Mouse (Mus musculus) Muller cell, postnatal 12 days (primary cell): ENCODE results near the gene Slc6a11.
A peak's percentile ranks its signal among the peaks of the same experiment; 100 is the strongest.

ENCODE experiments used
- DNase-seq: peaks from one replicate; pipeline ENCODE4 v3.0.0-alpha.2; 2015; ENCODE audit errors: inconsistent ontology term

Gene Slc6a11

DNA sequence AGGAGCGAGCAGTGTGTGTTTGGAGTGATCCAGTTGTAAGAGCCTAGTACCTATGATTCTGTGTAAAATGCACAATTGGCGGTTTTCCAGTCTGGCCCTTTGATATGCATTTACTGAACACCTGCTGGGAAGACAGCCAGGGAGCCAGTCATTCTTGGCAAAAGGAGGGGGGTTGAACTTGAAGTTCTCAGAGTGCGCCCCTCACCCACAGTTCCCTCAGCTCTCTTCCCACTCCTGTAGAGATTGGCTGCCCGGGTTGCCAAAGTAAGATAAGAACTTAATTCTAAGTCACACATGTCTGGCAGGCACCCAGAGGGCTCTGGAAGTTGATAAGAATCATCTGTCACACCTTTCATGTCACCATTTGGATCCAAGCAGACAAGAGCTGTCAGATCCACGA, 133.4 kb downstream of the Slc6a11 start:
- no peak for DNase-seq

DNA sequence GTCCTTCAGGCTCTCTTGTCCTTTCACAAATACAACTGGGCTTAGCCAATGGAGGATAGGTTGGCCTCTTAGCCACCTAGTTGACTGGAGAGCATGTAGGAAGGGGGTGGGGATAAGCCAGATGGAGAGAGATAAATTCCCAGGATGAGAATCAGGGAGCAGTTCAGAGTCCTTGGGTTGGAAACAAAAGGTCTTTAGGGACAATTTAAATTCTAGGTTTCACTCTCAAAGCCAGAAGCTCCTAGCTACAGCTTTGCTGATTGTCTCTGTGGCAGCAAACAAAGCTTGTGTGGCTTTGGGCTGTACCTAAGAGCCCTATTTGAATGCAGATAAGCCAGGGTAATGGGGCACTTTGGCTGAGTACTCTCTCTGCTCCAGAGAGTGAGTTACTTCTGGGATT, 135.2 kb downstream of the Slc6a11 start:
- DNase-seq = no peak

DNA sequence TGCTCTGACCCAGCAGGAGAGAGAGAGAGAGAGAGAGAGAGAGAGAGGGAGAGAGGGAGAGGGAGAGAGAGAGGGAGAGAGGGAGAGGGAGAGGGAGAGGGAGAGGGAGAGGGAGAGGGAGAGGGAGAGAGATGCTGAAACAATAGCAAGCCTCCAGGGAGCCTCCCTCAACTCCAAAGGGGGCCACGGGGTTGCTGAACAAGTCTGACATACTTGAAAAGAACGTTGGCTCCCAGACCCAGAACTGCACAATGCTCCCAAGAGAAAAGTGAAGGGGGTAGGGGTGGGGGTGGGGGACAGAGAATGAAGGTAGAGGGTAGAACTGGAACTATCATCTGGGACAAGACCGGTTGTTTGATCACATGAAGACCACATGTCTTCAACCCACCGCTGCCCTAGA, 136.9 kb downstream of the Slc6a11 start:
- no peak for DNase-seq

DNA sequence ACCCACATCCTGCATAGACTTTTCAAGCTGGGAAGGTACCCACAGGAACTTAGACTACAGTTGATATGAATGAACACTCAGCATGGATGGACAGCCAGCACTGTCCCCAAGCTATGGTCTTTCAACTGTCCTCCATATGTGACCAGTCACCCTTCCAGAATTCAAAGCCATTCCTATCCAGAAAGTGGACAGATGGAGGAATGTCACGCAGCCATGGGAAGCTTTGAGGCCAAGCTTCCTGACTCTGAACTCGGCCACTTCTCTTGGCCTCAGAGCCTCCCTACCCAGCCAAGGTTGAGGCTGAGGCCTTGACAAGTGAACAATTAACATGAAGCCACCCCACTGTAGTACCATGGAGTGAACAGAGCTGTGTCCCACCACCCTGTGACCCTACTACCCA, 138.5 kb downstream of the Slc6a11 start:
- no peak for DNase-seq

DNA sequence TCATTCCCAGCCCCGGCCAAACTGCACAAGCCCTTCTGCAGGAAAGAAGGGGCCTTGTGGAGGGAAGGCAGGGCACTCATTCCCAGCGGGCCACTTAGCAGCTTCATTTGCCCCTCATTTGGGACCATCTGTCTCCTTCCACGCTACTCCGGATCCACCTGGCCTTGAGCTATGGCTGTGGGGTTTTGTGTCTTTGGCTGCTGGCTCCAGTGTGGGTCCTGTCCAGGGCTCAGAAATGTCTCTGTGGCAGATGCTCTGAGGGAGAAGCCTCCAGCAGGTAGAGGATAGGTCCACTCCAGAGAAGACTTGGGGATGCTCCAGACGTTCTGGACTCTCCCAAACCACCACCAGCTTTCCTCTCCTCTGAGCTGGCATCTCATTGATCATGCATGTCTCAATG, 139.8 kb downstream of the Slc6a11 start:
- no peak for DNase-seq

DNA sequence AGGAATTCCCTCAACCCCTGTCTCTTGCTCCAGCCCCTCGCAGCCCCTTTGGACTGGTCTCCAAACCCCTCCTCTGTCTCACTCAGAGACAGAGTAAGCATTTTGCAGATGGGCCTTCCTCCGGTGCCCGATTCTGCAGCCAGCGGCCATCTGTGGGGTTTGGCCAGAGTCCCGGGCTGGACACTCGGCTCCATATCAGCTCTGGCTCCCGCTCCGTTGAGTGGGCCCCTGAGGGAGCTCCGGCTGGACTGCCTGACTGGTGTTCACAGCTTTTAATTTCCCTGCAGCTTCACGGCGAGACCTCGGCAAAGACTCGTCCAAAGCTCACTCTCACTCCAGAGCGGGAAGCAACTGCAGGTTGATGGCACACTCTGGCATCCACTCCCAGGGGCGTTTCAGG, 141.2 kb downstream of the Slc6a11 start:
- DNase-seq = peak; percentile 82

DNA sequence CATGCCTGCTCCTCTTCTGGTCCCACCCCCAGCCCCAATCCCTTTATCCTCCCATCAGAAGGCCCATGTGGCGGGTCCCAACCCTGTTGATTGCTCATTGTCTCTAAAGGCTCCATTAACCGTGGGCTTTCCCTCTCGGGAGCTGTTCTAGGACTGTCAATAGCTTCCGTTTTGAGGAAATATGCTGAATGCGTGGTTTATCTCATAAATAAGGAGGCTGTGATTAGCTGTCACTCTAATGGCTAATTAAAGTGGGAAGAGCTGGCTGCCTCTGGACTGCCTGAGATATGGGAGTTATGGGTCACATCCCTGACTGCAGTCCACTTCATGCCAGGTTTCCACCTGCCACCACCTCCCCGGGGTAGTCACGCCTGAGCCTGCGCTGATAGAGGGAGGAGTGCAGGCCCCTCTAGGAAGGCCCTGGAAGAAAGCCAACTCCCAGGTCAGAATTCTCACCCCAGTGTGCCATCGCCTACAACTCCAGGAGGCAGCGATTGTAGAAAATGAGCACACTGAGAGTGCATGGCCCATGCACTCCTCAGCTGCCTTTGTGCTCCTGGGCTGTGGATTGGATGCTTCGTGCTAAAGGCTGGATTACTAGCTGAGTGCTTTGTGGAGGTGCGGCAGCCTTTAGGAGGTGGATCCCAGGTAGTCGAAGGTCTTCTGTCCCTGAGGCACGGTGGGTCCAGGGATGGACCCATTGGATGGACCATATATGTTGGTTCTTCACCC, 143.1 kb downstream of the Slc6a11 start:
- no peak for DNase-seq

DNA sequence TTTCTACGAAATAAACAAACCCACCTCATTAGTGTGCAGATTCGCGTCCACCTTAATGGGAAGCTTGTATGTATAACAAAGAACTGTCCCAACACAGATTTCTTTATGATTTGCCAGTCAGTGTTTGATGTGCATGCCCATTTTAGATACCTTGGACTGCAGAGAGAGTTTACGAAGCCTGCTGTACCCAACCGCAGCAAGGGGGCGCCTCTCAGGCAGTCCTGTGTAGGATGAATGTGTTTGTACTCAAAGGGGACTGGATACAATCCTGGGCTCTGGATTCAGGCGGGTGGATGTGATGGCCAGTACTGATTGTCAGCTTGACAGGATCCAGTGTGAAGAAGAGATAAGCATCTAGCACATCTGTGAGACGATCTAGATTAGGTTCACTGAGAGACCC, 144.8 kb downstream of the Slc6a11 start:
- no peak for DNase-seq

DNA sequence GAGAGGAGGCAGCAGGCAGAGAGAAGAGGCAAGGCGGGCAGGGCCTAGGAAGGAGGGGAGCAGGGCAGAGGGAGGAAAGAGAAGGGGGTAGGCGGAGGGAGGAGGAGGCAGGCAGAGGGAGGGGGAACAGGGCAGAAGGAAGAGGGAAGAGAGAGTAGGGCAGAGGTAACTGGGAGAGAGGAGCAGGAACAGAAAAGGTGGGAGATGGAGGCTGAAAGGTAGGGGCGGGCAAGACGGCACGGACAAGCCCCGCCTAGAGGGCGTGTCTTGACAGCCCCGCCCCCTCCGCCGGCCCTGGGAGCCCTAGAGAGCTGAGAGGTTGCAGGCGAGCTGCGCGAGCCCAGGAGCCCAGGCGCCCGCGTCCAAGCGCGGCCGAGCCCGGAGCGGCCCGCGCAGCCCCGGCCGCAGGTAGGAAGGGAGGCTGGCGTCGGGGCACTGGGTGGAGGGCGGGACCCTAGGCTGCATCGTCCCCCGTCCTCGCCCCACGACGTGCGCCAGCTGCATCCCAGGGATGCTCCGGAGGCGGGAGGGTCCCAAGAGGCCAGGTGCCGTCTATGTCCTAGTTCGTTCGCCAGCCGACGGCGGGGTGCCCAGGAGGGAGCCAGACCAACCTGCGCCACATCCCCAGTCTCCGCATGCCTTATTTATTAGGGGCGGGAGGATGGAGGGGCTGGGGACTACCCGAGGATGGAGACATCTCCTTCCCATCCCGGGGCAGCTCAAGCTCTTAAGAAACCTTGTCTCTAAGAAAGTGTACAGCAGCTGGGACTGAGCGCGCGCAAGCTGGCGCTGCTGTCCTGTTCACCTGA, 151.6 kb downstream of the Slc6a11 start, which contains the start of gene Slc6a1:
TSS of gene Slc6a1 (plus strand) at position 167 of the 809 bp plus-strand sequence.
- peak; percentile 84 for DNase-seq

DNA sequence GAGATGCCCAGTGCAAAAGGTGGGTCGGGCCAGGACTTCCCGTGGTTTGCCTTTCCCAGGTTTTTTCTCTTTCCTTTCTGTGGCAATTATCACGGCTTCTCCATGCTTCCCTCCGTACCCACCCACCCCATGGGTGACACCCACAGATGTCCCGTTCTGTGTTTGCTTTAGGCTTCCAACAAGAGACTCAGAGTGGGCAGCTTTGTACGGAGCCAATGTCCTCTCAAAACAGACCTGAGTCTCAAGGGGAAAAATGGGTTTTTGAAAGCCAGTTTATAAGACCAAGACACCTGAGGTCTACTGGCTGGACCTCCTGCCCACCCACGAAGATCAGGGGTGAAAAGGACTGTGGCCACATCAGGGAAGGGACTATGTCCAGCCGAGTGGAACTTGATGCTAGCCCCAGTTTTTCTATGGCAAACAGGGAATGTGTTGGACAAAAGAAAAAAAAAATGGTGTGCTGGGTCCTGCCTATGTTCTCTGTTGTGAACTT, 152.3 kb downstream of the Slc6a11 start:
- DNase-seq = no peak

DNA sequence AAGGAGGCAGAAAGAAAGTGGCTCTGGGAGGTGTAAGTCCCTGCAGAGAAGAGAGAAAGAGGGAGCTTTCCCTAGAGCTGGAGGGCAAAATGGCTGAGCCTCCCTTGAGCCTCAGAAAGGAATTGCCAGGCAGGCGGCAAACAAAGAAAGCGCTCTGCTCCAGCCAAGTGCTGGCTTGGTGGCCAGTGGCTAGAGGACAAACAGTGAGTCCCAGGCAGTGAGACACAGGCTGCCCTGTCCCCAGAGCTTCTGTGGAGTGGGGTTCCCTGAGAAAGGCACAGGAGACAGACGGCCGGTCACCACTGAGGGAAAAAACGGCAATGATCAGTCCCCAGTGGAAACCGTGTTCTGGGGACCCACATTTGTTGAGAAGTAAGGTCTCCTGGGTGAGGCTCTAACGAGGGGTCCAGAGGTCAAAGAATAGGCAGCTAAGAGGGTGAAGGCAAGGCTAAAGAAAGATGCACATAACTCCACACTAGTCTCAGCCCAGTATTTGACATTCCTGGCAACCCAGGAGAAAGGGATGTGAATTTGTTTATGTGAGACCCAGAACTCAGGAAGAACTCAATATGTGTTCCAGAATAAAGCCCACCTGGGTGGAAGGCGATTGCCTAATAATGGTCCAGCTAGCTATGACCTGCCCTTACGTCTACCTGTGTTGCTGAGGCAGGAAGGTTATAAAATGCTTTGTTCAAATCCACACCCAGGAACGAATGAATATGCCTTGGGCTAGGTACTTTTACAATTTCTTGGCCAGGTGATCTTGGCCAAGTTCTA, 153.1 kb downstream of the Slc6a11 start:
- no peak for DNase-seq

DNA sequence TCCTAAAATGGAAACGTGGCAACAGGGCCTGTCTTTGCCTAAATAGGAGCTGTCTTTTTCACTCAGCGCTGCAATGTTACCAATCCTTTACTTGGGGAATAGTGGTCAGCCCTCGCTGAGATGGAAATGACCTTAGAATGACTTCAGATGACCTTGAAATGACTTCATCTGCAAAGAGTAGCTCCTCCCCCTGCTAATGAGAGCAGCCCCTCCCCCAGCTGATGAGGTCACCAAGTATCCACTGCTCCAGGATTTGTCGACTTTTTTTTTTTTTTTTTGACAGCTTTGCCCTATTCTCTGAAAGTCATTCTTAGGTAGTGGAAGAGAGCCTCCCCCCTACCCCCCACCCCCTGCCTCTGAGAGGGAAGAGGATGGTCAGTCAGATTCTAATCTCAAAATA, 154.4 kb downstream of the Slc6a11 start:
- DNase-seq = no peak

DNA sequence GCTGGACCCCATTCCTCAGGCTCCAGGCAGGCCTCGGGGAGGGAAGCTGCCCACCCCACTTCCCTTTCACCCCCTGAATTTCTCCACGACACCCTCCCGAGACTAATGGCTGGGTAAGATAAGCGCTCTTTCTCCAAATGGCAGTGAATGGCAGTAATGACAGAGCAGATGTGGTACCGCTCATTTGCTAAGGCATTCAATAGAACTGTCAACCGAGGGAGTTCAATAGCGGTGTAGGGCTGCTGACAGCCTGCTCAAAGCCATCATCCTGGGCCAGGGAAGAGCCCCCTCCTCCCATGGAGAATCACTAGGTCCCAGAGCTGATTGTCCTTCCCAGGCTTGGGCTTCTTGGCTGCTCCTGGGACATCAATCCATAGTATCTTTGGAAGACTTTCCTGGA, 158.1 kb downstream of the Slc6a11 start:
- DNase-seq = no peak

DNA sequence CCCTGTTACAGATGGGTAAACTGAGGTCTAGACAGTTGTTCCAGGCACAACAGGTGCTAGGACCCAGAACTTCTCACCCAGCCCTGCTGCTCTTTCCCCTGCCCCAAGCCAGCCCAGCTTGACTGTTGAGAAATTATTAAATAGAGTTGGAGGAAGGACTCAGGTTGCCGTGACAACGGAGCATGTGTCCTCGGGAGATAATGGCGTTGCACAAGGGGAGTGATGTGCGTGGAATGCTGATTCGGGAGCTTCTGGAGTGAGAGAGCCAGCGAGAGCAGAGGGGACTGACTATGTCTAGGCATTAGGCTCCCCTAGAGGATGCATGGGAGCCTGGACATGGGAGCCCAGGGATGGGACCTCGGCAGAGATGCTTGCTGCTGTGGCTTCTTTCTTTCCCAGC, 159.1 kb downstream of the Slc6a11 start:
- DNase-seq = peak; percentile 51

DNA sequence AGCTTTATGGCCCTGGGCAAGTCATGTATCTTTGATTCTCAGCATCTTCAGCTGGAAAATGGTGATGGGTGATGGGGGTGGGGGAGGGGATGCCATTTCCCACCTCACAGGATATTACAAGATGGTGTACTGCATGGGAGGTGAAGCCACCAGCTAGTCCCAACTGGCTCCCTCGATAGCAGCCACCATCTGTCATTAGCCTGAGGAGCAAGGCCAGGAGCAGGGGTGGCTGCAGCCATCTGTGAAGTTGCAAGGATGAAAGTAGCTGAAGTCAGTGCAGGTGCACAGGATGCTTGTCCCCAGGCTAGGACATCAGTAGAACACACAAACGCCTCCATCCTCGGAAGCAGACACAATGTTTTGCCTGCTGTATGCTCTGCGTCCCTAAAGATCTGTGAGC, 159.9 kb downstream of the Slc6a11 start:
- no peak for DNase-seq

DNA sequence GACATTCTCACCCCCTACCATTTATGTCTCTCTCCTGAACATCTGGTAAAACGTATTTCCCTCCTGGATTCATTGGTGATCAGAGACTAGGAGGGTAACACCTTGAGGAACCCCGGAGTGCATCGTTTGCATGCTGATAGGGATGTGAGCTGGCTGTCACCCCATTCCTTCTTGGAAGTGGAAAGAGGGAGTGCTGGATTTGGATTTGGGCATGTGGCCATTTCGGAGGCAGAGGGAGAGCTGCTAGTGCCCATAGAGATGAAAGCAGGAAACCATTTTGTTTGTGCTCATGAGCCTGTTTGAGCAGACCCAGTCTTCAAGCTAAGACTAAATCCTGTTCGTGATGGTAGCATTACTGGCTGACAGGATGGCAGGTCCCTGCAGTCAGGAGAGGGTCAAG, 160.4 kb downstream of the Slc6a11 start:
- DNase-seq = no peak

DNA sequence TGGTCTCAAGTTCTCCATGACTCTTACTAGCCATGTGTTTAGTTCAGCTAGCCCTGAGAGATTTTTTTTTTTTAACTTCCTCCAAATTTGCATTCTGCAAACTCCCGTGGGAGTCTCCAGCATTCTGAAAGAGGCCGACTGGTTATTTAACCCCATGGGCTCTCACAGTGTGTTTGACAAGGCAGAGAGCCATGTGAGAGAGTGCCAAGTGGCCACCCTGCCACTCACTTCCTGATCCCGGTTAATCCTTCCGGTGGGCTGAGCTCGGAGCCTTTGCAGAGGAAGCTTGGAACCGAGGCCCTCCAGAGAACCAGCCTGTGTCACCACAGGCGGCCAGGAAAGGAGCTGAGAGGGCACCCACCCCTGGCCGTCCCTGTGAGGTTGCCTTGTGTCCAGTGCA, 162.5 kb downstream of the Slc6a11 start:
- DNase-seq = no peak

DNA sequence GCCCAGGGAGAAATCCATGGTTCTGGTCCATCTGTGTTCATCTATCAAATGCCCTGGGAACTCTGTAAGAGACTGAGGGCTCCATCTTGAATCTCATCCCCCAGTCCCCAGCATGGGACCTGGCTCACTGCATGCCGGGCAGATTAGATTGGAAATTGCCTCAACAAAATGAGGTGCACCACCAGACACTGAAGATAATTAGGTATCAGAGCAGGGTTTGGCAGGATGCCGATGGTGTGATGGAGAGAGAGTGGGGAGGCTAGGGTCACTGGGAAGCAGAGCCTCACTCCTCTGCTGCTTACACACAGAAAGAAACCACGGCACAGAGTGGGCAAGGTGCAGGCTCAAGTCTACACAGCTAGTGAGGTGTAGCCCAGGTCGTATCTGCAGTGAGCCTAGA, 164.0 kb downstream of the Slc6a11 start:
- DNase-seq = no peak

DNA sequence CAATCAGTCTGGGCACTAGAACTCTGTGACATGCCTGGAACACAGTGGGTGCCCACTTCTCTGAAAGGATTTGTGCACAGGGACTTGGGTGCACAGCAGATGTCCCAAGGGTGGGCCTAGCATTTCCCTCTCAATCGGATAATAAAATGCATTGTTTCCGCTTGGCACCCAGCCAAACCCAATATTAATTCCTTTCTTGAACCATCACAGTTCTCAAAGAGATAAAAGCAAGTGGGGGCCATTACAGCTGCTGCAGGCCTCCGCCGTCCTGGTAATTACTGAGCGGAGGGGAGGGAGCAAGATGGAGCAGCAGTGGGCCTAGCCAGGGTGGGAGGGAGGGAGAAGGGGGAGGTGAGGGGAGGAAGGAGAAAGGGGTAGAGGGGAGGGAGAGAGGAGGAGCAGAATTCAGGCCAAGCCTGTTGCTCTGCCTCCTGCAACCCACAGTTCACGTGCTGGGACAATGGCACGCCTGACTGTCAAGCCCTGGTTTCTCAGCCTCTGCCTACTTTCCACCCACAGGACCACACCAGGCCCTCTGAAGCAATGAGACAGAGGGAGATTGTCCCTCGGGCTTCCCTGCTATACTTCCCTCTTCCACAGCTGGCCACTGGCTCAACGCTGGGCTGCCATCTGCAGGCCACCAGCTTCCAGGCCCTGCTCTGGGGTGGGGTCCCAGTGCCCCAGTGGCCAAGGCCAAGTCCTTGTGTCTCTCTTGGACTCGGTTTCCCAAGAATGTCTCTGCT, 166.4 kb downstream of the Slc6a11 start:
- no peak for DNase-seq
